Mouse (Mus musculus): ENCODE data around the gene Dleu7.

Dleu7 gene

DNA sequence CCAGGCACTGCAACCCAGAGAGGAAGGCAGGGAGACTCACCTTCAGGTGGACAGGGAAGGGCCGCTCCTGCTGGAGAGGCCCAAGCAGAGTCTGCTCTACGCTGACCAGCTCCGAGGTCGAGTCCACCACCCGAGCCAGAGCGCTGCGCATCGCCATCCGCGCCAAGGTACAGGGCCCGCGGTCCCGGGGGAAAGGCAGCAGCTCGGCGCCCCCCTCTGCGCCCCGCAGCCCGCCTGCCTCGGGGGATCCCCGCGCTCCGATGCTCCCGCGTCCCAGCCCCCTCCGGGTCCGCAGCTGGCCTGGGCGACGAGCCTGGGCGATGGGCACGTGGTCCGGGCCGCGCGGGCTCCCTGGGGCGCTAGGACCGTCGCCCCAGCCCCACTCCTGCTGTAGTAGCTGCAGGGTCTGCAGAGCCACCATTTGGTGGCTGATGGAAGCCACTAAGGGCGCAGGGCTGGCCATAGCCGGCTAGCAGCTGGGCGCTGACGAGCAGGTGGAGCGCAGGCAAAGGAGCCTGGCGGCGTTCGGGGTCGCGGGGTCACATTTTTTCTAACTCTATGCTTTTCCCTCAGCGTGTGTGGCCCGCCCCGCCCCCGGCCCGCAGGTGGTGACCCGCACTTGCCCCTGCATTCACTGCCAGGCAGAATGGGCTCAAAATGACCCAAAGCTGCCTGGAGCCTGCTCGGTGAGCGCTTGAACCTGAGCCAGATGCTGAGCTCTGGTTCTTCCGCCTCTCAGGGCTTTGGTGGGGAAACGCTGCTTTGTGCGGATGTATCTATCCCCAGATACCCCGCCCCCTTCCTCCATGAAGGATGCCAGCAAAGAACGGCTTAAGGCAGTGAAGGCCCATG lies at the start of gene Dleu7, which contains the start of gene Rnaseh2b:
Dleu7 (minus strand) TSS at position 560 of the 852 bp plus-strand sequence.
Rnaseh2b (plus strand) TSS at position 102 of the 852 bp plus-strand sequence.
- DNase-seq = no peak

DNA sequence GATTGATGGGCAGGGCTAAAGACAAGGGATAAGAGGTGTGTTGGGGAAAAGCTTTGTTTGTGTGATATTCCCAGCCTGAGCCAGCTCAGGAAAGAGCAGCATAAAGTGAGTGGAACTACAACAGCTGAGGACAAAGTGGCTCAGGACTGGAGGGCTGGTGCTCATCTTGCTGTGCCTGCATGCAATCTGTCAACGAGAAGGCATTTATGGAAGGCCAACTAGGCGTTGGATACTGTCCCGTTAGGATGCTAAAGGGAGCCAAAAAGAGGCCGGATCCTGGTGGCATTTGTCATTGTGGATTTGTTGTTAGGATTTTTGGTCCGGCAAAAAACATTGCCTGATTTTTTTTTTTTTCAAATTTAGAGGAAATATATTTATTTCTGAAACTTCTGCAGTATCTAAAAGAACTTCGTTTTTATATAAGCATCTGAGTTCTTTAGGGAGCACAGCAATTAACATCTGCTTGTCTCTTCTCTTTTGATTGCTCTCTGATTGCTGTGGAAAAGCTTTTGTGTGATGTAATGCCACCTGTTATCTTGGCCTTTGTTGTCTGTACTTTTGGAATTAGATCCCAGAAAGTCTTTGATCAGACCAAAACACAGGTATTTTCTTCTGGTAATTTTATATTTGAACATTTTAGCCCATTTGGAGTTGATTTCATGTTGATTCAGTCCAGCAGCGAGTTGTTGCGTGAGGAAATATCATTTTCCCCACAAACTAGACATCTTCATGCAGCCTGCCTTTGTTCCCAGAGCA lies 49.2 kb upstream of the Dleu7 start:
- no peak for DNase-seq

DNA sequence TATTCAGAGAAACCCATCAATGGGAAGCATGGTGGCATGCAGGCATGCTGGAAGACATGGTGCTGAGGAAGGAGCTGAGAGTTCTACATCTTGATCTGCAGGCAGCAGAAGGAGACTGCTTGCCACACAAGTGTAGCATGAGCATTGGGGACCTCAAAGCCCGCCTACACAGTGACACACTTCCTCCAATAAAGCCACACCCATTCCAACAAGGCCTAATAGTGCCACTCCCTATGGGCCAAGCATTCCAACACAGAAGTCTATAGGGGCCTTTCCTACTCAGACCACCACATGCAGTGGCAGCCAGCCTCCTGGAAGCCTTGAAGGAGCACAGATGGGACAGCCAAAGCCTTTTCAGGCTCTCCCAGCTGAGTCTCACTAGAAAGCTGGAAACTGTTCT lies 46.3 kb upstream of the Dleu7 start:
- no peak for DNase-seq

DNA sequence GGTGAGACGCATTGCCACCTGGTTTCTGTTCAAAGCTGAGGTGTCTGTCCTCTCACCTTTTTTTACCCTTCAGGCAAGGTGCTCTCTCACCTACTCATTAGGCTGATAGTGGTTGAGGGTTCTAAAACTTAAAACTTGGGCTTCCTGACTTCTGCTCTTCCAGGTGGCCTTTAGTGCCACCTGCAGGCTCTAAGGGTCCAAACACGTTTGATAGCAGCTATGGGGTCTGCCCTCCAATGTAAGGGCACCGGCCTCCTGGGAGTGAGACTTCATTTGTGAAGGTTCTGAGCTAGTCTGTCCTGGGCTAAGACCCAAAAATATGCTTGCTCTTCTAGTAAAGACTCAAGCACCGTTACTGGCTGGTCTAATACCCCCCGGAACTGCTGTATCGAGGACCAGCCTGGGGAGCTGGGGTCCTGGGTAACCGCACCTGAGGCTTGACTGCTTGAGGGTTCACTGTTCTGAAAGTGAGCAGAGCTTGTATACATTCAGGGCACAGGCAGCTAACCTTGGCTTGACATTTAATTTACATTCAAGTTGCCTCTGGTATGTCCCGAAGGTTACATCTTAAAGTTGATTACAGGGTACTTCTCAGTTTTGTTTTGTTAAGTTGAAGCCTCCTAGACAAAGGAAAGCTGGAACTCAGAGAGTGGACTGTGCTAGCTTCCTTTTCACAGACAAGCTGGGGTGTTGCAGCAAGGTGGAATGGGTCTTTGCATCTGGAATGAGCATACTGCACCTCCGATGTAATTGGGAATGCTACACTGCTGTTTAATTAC lies 41.3 kb upstream of the Dleu7 start:
- no peak for DNase-seq

- peak; percentile 90 for DNase-seq
Measured at GRCm38 (mm10) chr14:62331866-62332619, 39.2 kb upstream of the Dleu7 start.

GRCm38 (mm10) chr14:62331457-62331856 lies 38.6 kb upstream of the Dleu7 start:
- no peak for DNase-seq

DNA sequence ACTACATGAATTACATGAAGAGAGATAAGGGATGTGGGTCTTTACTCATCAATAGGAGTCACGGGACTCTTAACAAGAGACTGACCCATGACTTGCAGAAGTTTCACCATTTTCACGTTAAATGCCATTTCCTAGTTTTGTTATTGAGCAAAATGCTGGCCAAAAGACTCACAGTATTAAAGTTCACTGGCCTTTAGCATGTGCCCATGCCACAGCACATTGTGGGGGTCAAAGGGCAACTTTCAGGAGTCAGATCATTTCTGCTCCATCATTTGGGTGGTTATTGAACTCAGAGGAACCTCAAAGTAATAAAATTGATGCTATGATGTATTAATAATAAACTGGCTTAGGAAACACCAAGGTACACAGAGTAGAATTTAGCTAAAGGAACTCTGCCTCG lies 36.8 kb upstream of the Dleu7 start:
- DNase-seq = no peak

- no peak for DNase-seq
Measured at GRCm38 (mm10) chr14:62328606-62329005, 35.8 kb upstream of the Dleu7 start.

- no peak for DNase-seq
Measured at GRCm38 (mm10) chr14:62327171-62327570, 34.3 kb upstream of the Dleu7 start.

DNA sequence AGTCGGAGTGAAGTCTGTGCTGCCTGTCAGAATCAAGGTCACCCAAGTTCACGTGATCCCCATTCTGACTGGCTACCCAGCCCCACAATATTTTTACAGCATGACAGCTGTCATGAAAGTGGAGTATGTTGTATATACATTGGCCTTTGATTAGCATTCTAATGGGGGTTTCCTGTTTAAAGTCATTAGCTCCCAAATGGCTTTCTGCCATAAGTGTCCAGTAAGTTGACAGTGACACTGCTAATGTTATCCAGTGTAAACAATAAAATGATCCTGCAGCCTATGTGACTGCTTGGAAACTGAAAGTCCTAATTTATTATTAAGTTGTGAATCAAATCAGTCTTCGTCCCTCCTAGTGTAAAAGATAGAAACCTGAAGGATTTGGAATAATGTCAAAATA lies 33.2 kb upstream of the Dleu7 start:
- DNase-seq = no peak

- no peak for DNase-seq
Measured at GRCm38 (mm10) chr14:62324943-62325342, 32.1 kb upstream of the Dleu7 start.

DNA sequence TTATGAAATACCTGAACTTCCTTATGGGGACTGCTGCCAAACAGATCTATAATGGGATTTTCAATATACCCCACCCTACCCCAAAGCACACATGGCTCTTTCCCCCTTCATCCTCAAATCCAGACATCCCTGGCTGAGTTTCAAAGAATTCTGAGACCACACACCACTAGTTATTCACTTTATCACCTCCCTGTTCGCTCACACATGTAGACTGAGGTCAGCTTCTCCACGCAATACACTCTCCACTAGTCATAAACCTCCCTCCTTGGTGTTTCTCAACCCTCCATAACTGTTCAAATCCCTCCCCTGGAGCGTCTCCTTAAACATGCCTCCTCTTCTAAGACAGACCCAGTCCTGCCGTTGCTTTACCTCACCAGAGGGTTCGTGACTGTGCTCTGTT lies 30.6 kb upstream of the Dleu7 start:
- DNase-seq = no peak

DNA sequence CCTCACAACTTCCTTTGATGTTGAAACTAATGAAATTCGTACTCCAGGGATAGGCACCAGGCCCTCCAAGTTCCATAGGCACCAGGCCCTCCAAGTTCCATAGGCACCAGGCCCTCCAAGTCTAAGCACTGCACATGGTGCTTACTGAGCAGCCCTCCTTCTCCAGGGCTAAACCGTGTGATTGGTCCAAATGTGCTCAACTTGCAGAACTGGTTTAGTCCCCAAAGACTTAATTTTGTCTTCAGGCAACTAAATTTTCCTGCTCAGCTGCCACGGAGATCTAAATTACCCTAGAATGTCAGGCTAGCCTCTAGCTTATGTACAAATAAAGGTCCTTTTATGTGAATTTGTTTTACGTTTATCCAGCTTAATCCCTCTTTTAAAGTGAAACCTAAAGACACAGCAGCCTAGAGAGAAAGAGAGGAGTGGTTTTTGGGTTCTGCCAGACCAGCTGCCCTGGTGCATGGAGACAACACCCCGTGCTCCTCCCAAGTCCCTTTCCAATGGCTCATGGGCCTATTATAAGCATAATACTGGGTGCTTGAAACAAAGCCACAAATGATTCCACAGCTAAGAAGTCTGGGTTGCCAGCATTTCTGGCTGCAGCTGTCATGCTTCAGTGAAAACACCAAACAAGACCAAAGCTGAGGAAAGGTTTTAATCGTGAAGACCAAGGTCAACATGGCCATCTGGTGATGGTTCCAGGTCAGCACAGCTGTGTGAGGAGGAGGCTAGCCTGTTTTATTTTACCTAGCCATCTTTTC lies 29.9 kb upstream of the Dleu7 start:
- DNase-seq = no peak

- DNase-seq = no peak
Measured at GRCm38 (mm10) chr14:62311672-62312071, 18.8 kb upstream of the Dleu7 start.

DNA sequence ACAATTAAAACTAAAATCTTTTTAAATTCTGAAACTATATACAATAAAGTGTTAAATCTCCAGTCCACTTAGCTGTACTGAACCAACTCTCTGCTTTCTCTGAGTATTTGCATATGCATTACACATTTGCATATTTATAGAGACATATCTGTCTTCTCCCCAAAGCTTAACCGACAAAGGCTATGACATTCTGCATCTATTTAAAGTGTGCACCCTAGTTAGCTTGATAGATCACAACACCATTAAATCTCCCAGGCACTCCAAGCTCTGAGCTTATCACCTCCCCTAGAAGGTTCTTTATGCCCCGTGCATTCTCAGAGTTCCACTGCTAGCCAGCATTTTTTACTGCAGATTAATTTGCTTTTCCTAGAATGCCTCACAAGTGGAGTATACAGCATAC lies 16.2 kb upstream of the Dleu7 start:
- DNase-seq = no peak

DNA sequence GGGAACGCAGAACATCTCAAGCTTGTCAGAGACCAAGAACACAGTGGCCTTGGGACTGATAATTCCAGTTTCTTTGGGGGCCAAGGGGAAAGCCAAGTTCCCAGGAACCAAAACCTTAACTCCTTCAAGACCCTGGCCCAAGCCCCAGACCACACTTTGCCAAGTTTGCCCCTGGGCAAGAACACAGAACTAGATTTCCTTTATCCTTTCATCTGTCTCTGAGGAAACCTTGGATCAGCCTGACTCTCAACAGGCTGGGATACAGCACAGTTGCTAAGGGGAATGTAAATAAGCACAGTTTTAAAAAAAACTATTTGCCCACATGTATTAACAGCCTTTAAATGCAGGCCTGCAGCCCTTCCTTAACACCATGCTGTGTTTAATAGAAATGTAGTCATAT lies 14.7 kb upstream of the Dleu7 start:
- DNase-seq = no peak

GRCm38 (mm10) chr14:62300031-62300430 lies 7.2 kb upstream of the Dleu7 start:
- no peak for DNase-seq

DNA sequence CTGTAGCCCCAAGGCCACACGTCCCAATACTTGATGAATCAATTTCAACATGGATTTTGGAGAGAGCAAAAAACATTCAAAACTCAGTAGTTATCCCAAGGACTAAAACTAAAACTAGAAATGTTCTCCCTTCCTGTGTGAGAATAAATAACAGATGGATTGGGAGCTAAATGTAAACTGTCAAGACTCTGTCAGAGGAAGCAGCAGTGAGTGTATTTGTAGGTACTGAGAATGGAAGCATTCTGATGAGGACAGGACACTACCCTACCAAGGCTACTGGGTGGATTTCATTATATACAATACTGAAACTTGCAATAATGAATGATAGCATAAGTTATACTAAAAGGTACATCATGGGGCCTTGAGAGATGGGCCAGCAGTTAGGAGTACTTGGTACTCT lies 6.0 kb upstream of the Dleu7 start:
- no peak for DNase-seq

DNA sequence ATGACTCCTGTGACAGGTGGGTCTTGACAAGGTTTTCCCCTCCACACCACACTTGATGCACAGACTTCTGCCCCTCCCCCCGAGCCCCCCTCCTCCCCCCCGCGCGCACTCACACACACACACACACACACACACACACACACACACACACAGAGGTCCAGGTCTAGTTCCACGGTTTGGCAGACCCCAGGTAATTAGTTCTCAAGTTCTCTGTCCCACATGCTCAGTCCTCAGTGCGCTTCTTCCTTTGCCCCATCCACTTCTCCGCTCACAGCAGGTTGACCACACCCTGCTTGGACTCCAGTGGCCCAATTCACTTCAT lies 720 bp downstream of the Dleu7 start:
- no peak for DNase-seq

- no peak for DNase-seq
Measured at GRCm38 (mm10) chr14:62291406-62291987, 1.4 kb downstream of the Dleu7 start.

DNA sequence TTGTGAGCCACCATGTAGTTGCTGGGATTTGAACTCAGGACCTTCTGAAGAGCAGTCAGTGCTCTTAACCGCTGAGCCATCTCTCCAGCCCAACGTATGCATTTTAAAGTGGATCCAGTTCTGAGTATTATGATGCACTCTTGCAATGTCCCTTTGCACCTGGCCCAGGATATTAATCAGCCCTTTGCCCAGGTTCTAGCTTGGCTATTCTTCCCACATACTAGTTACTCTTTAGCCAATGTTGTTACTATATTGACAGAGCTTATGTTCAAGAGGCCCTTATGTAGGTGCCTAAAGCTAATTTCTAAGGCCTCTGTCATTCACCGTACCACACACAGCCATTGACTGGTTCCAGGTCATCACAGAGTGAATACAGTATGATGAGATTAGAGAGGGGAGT lies 4.1 kb downstream of the Dleu7 start:
- no peak for DNase-seq

DNA sequence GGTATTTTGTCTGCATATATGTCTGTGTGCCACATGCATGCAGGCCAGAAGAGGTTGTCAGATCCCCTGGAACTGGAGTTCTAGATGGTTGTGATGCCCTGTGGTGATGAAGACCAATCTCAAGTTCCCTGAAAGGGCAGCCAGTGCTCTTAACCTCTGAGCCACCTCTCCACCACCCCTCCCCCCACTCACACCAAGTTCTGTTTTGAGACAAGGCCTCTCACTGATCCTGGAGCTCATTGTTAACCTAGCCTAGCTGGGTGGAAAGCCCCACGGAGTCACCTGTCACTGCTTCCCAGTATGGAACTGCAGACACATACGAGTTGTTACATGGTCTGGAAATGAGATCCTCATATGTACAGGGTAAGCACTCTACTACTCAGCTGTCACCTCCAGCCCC lies 9.9 kb downstream of the Dleu7 start:
- no peak for DNase-seq

All from right cerebral cortex, adult 18-20 months (tissue).